Mouse (Mus musculus) stomach, embryonic 16.5 days (tissue): ENCODE results near the gene Zdhhc7. TPM values are rescaled to one million over a fixed set of nuclear protein-coding genes. Genes with fewer than 3 reads are reported as not detected.

ENCODE experiments used
- polyA plus RNA-seq: library from polyadenylated mRNA; unstranded; fragments of >200 nt; fragmentation: Nextera tagmentation; extraction: Ambion mirVana; gene quantifications from 2 replicates; pipeline ENCODE4 v1.2.1, GENCODE M21; 2015

Zdhhc7 gene
- polyA plus RNA-seq, 1 experiment from 2014 or later, result 31.1 TPM

Other genes starting within 250 kb of the Zdhhc7 start
- gene Klhl36, start 239.2 kb downstream of the Zdhhc7 start, polyA plus RNA-seq, result 10.7 and 12.7 TPM in 2 replicates
- 118 and 141 TPM in 2 replicates for gene Usp10, start 191.1 kb downstream of the Zdhhc7 start, polyA plus RNA-seq
- 7.4 and 11.0 TPM in 2 replicates for gene Gm20388, start 190.6 kb downstream of the Zdhhc7 start, polyA plus RNA-seq
- 38.1 and 39.7 TPM in 2 replicates for gene Crispld2, start 109.0 kb downstream of the Zdhhc7 start, polyA plus RNA-seq
- gene 6430548M08Rik, start 12.7 kb upstream of the Zdhhc7 start, polyA plus RNA-seq, result 7.5 and 9.1 TPM in 2 replicates
- 0.57 and 0.72 TPM in 2 replicates for gene Fam92b, start 76.0 kb upstream of the Zdhhc7 start, polyA plus RNA-seq
- gene Gse1, start 127.0 kb upstream of the Zdhhc7 start, polyA plus RNA-seq, result 6.0 and 6.9 TPM in 2 replicates